Mouse (Mus musculus) spleen, adult 2 months (tissue): Measurements from ENCODE around the gene Bri3. TPM values are rescaled to one million over a fixed set of nuclear protein-coding genes. Genes with fewer than 3 reads are reported as not detected.
A peak's percentile ranks its signal among the peaks of the same experiment; 100 is the strongest.

ENCODE experiments used
- DNase-seq, 2 experiments: peaks; one replicate each; pipeline versions ENCODE4 v3.0.0 to v3.0.0-alpha.2; 2012 to 2021; ENCODE audit warnings: low spot score in 2 of 2, low read depth in 1 of 2
- H3K27ac ChIP-seq: fragments of 200-500 bp; 2 replicates; pipeline ENCODE4 v1.5.1; 2012; ENCODE audit warnings: low read length, inconsistent platforms; ENCODE audit not compliant: insufficient read depth
- H3K27me3 ChIP-seq: fragments of 200-500 bp; 2 replicates; pipeline ENCODE4 v1.6.1; 2012; ENCODE audit warnings: mild to moderate bottlenecking, moderate library complexity, low read length, inconsistent platforms; ENCODE audit not compliant: control insufficient read depth, insufficient read depth
- H3K36me3 ChIP-seq: fragments of 200-500 bp; 2 replicates; pipeline ENCODE4 v1.6.1; 2012; ENCODE audit warnings: mild to moderate bottlenecking, low read length, inconsistent platforms; ENCODE audit not compliant: control insufficient read depth, insufficient read depth
- H3K4me1 ChIP-seq: fragments of 200-500 bp; 2 replicates; pipeline ENCODE4 v1.6.1; 2011; ENCODE audit warnings: inconsistent platforms; ENCODE audit not compliant: control insufficient read depth, insufficient read depth, insufficient read length
- H3K4me3 ChIP-seq: fragments of 200-500 bp; 2 replicates; pipeline ENCODE4 v1.5.1; 2011; ENCODE audit warnings: mild to moderate bottlenecking, inconsistent platforms; ENCODE audit not compliant: insufficient read depth, insufficient read length; ENCODE audit errors: extremely low read depth
- CTCF ChIP-seq: fragments of 200-500 bp; IDR thresholded peaks from 2 replicates; pipeline ENCODE4 v1.5.1; 2011; ENCODE audit warnings: mild to moderate bottlenecking, inconsistent platforms; ENCODE audit not compliant: insufficient read depth, insufficient read length, insufficient replicate concordance; ENCODE audit errors: extremely low read depth
- POLR2A ChIP-seq: fragments of 200-500 bp; IDR thresholded peaks from 2 replicates; pipeline ENCODE4 v1.6.1; 2011; ENCODE audit warnings: low read depth, low read length, inconsistent platforms
- WGBS: fragments of 180-500 bp; shearing (Covaris S2); methylation state at CpG from one replicate; pipeline ENCODE4 v1.1.7; 2018; 5-methylcytosine and 5-hydroxymethylcytosine counted together
- polyA plus RNA-seq: library from polyadenylated mRNA; depleted of rRNA; stranded (reverse); fragments of >200 nt; gene quantifications from 2 replicates; pipeline ENCODE4 v1.2.3, GENCODE M21; 2012

The Bri3 gene
- polyA plus RNA-seq, 1 experiment = 50.2 TPM

DNA sequence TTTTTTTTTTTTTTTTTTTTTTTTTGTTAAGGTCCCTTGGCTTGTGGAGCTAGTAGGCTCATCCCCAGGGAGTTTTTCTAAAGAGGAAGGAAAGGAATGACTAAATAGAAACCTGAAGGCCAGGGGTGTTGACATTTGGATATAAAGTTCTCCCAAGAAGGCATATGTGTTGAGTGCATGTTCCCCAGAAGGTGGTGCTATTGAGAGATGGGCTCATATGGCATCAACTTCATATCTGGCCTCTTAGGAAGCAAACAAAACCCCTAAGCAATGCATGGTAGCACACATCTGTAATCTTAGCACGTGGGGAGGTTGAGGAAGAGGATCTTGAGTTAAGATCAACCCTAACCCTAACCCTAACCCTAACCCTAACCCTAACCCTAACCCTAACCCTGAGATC lies 12.8 kb upstream of the Bri3 start:
- no peak for TF ChIP-seq CTCF
- TF ChIP-seq POLR2A = no peak
- WGBS = 23% methylated on average over 1 of the region's 1 CpGs
- Histone ChIP-seq H3K4me3 (no peak overlapping the region), H3K27me3 (no peaks in the 10 kb centered on the region), H3K36me3 (no peaks in the 10 kb centered on the region), H3K4me1 (no peaks in the 10 kb centered on the region), H3K27ac (no peak overlapping the region)
- peak in 1 of 2 experiments; percentile 49 for DNase-seq

- TF ChIP-seq POLR2A (no peak), CTCF (no peak)
- no peak overlapping the region for H3K27ac ChIP-seq
- H3K4me3 ChIP-seq = no peak overlapping the region
- no peaks in the 10 kb centered on the region for H3K4me1 ChIP-seq
- DNase-seq = no peak
- 90% methylated on average over 5 of the region's 5 CpGs for WGBS
- H3K36me3 ChIP-seq = no peaks in the 10 kb centered on the region
- no peaks in the 10 kb centered on the region for H3K27me3 ChIP-seq
These were observed 11.7 kb upstream of the Bri3 start for GRCm38 (mm10) chr5:144232531-144232930.

- H3K36me3 ChIP-seq = no peaks in the 10 kb centered on the region
- H3K27ac ChIP-seq = no peak overlapping the region
- no peak for DNase-seq
- no peaks in the 10 kb centered on the region for H3K27me3 ChIP-seq
- H3K4me1 ChIP-seq = no peaks in the 10 kb centered on the region
- WGBS = 72% methylated on average over 6 of the region's 6 CpGs
- TF ChIP-seq CTCF = no peak
- no peak for TF ChIP-seq POLR2A
- H3K4me3 ChIP-seq = no peak overlapping the region
These were observed 10.0 kb upstream of the Bri3 start for GRCm38 (mm10) chr5:144234222-144234621.

- H3K27me3 ChIP-seq = no peaks in the 10 kb centered on the region
- H3K4me3 ChIP-seq = no peak overlapping the region
- no peaks in the 10 kb centered on the region for H3K4me1 ChIP-seq
- DNase-seq = no peak
- no peaks in the 10 kb centered on the region for H3K36me3 ChIP-seq
- WGBS = 90% methylated on average over 7 of the region's 7 CpGs
- H3K27ac ChIP-seq = no peak overlapping the region
- TF ChIP-seq POLR2A (no peak), CTCF (no peak)
These were observed 9.5 kb upstream of the Bri3 start for GRCm38 (mm10) chr5:144234714-144235113.

DNA sequence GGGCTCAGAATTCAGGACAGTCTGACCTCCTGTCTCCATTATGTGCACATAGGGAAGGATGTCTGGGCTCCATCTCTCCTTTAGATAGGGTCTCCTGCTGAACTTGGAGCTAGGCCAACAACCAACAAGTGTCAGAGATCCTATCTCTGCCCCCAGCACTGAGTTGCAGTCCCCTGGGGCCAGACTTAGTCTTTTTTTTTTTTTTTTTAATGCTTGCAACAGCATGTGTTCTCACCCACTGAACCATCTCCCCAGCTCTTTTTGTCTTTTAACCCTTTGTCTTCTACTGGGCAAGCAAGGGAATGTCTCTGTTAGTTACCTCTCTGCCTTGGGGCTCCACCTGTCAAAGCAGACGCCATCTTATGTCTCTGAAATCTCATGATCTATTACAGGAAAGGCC lies 5.3 kb upstream of the Bri3 start:
- TF ChIP-seq CTCF (no peak), POLR2A (no peak)
- no peaks in the 10 kb centered on the region for H3K36me3 ChIP-seq
- H3K4me3 ChIP-seq = no peak overlapping the region
- no peaks in the 10 kb centered on the region for H3K27me3 ChIP-seq
- H3K4me1 ChIP-seq = no peaks in the 10 kb centered on the region
- WGBS = 89% methylated on average over 1 of the region's 1 CpGs
- no peak overlapping the region for H3K27ac ChIP-seq
- no peak for DNase-seq

GRCm38 (mm10) chr5:144245592-144245991 lies 1.4 kb downstream of the Bri3 start:
- Histone ChIP-seq H3K27me3 (no peaks in the 10 kb centered on the region), H3K27ac (no peak overlapping the region), H3K36me3 (no peaks in the 10 kb centered on the region), H3K4me3 (no peak overlapping the region), H3K4me1 (no peaks in the 10 kb centered on the region)
- WGBS = 86% methylated on average over 2 of the region's 2 CpGs
- no peak for DNase-seq
- TF ChIP-seq POLR2A (no peak), CTCF (no peak)

GRCm38 (mm10) chr5:144246669-144247068 lies 2.4 kb downstream of the Bri3 start:
- no peak for DNase-seq
- TF ChIP-seq POLR2A (no peak), CTCF (no peak)
- peaks cover 3% of the 10 kb centered on the region; the same call in 1 of the 2 replicates for H3K4me1 ChIP-seq
- H3K27ac ChIP-seq = no peak overlapping the region
- no peaks in the 10 kb centered on the region for H3K36me3 ChIP-seq
- H3K4me3 ChIP-seq = no peak overlapping the region
- WGBS = 83% methylated on average over 7 of the region's 7 CpGs
- H3K27me3 ChIP-seq = no peaks in the 10 kb centered on the region
